Mouse (Mus musculus) adrenal gland, postnatal 4 days (tissue): ENCODE measurements at regions not wholly inside any gene's neighbourhood (a gene's known extent, or its start where the extent isn't known, plus 50 kb on each side); places are given as distances from the start of the nearest gene placed in this dataset.

ENCODE experiments used
- DNase-seq, 2 experiments: peaks; one replicate each; pipeline ENCODE4 v3.0.0; 2021 to 2022; ENCODE audit warnings: low spot score in 2 of 2, mixed read lengths in 2 of 2

DNA sequence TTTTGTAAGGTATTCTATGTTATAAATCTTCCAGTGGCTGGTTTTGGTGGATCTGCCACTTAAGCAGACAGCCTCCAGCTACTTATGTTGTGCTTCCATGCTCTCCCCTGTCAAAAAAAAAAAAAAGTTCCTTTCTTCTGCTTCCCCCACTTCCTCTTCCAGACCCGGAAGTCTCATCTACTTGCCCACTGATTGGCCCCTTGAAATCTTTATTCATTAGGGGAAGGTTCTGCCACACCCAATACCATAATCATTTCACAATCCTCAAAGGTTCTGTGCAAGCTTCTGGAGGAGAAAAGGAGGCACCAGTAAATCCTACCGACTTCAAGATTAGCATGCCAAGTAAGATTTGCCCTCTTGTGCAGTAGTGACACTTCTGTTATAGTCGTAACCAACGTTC is 784.7 kb upstream of the Zeb2 start:
- no peak for DNase-seq

GRCm38 (mm10) chr2:45884680-45885079 is 767.5 kb upstream of the Zeb2 start:
- DNase-seq: no peak

GRCm38 (mm10) chr2:45878656-45879055 is 761.5 kb upstream of the Zeb2 start:
- no peak for DNase-seq

DNA sequence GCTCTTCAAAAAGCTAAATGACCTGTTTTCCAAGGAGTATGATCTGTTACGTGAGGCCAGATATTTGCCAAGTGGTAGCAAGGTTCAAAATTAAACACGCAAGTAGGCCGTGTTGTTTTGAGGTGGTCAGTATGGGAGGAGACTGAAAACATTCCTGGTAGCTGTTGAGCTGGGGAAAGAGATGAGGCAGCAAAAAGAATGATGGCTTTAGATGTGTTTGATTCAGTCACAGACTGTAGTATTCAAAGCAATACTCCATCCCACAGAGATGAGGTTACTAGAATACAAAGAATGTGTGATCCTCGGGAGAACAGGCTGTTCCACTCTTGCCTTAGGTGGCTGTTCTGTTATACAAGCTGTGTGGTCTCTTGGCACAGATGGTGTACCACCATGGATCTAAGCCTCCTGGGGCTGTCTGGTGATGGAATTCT is 742.7 kb upstream of the Zeb2 start:
- no peak for DNase-seq

DNA sequence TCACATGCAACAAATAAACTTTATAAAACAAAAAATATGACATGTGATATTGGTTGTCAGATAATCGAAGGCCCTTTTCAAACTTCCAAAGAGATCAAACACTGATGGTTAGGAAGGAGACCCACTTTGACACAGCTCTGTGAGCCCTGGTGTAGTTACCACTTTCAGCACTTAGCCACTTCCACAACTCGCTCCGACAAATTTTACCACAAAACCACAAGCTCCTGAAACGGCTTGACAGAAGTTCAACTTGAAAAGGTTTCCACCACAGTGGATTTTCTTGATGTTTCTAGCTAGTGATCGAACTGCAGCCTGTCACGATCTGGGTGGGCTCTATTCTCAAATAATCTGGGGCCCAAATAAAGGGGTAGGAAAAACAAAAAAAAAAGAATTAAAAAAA is 742.2 kb upstream of the Zeb2 start:
- DNase-seq: no peak

DNA sequence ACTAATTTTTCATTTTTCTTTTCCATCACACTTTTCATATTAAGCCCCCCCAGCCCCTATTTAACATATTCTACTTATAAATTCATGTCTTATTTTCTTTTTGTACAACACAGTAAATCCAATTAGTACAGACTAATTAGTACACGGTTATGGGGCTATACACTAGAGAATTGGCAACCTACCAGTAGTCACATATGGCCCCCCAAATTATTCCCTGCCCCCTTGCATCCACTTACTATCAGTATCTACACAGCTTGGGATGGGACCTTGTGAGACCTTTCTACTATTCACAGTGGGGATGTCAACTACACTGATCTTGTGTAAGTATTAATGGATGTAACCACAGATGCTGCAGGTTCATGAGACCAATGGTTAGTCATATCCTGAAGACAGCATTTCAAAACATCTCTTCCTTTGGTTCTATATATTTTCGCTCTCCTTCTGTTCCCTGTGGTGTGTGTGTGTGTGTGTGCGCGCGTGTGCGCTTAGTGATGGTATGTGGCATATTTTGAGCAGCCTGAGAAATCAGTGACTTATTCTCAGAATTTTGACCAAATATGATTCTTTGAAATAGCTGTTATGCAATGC is 732.9 kb upstream of the Zeb2 start:
- DNase-seq: no peak

DNA sequence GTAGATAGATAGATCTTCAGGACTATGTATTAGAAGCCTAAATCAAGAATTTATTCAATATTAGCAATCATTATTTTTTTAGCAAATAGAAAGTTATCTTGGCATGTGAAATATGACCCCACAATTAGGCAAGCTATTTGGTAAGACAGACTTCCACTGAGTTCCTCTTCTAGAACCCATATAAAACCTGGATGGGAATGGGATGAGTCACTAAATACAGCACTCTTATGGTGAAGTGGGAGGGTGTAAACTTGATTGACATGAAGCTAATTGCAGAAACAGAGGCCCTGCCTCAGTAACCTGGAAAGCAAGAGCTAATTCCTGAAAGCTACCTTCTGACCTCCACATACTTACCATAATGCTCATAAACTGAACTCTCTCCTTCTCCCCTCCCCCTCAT is 723.2 kb upstream of the Zeb2 start:
- DNase-seq: no peak

DNA sequence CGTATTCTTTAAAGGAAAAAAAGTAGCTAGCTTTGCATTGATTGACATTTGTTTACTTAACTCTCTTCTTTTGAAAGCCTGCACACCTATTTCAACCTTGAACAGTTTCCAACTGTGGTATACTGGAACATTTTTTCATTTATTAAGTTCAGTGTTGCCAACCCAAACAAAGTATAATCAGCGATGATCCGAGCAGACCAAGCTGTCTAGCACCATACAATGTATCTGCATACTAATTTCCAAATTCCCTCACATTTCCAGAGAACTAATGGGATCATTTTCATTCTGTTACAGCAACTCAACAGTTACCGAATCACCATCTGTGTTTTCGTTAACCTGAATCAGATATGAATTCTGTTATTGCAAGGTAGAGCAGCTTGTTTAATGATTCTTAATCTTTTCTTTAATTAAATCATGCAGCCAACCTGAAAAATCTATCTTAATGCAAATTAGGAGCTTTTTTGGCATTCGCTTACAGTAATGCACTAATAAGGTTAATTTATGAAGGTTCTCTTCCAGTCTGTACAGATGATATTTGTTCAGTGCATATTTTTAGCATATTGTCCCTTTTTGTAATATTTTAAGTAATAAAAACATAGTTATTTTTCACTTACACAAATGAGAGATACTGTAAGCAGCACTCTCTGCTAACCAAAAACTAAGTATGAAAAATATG is 719.5 kb upstream of the Zeb2 start:
- DNase-seq: no peak

DNA sequence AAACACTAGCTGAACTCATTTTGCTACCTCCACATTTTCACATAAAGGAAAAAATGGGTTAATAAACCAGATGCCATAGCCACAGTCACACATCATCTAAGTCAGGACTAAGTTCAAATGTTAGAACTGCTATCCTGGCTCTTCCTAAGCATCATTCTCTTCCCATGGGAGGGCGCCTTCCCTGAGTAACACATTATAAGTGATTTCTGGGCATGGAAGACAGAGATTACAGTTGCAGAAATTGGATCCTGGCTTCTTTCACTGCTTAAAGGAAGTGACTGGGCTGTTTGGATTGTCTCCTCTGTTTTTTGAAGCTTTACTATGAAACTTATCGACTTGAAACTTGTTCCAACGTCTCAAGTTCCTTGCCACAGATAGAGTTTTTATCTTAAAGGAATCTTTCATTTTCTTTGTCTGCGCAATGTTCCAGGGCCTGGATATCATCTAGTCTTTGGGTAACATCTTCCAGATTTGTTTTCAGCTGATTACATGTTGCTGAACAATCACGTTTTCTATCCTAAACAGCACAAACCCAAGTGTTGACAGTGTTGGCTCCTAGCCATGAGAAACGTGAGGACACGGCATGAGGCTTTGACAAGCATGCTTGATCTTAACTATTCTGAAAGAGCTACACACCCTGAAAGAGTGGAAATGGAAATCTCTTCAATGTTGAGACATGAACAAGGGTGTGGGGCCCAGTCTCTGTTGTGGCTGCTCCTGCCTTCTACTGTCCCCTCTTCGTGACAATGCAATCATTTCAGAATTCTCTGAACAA is 700.9 kb upstream of the Zeb2 start:
- no peak for DNase-seq

GRCm38 (mm10) chr2:45814741-45815140 is 697.5 kb upstream of the Zeb2 start:
- DNase-seq: no peak

DNA sequence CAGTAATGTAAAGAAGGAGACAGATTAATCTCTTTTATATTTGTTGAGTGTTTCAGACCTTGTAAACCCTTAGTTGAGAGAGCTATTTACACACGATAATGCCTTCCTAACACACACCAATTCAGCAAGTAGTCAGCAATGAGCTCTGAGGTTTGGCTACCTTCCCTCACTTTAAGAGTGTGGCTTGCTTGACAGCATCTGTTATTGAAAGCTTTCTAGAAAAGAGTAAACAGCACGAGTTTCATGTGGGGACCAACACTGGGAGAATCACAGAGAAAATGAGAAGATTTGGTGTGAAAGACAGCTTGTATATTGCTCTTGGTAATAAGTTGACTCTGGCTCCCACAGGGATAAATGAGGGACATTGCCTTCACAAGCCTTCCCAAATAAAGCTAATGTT is 688.1 kb upstream of the Zeb2 start:
- DNase-seq: no peak

DNA sequence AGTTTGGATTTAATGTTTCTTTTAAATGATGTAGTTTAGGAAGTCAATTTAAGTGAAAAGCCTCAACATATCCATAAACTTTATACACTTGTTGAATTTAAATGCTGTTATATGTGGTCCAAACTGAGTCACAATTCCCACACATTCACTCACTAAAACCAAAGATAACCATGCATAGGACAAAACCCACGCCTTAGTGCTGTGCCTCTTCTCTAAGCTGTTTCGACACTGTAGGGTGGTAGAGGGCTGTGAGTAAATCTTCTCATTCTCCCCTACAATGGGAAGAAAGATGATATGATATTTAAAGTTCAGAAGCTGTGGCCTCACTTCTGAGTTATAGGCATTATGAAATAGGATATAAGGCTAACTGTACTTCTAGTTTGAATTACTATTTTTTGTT is 682.9 kb upstream of the Zeb2 start:
- no peak for DNase-seq

- DNase-seq: no peak
These were observed 676.4 kb upstream of the Zeb2 start for GRCm38 (mm10) chr2:45793561-45793960.

DNA sequence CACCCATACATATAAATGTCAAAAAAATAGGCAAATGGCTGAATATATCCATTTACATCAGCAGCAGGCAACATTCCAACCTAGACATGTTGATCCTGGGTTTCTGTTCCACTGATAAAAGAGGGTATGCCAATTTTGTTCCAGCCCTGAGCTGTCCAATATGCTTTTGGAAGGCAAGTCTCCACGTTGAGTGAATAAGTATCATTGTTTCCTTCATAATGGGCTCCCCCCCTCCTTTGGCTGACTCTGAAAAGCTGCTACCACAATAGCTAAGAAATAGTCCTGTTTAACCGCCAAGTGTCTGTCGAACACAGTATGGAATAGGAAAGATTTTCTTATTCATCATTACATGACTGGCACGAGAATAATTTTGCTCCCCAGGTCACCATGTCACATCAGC is 672.5 kb upstream of the Zeb2 start:
- no peak for DNase-seq

DNA sequence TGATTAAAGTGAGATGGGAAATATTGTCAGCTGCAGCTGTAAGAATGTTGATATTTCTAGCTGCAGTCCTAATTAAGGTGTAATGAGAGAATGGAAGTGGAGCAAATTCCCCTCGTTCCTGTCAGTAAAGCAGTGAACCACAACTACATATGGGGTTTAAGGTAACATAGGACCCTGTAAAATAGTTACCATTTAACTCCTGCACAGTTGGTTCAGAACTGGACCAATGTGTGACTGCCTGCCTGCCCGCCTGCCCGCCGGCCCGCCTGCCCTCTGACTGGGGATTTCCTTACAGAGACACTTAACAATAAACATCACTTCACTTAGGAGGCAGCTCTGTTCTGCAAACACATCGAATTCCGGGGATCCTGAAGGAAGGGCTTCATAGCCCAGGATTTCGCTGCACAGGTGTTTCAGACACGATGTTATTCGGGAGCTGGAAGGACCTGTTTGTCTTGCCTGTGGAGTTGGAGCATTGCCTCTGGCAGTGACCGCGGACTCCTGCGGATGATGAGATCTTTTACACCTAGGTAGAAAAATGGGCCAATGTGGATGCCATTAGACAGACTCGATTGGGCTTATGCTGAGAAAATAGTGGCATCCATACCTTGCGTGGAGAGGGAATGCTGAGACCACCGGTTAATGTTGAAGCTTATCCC is 670.7 kb upstream of the Zeb2 start:
- no peak for DNase-seq

DNA sequence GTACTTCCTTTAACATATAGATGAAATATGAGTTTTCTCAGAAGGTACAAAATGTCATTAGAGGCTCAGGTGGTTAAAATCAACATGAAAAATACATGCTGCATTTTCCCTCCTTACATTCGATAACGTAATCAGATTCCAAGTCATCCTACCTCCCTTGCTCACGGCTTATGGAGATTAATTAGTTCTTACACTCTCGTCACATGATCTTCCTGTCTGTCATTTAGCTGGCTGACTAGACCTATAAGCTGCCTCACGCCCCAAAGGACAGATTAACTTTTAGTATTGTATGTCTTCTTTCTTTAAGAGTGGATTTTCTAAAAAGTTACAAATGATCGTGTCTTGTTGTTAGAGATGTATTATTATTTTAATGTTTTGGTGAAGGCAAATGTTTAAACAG is 669.6 kb upstream of the Zeb2 start:
- no peak for DNase-seq

- no peak for DNase-seq
These were observed 668.5 kb upstream of the Zeb2 start for GRCm38 (mm10) chr2:45785684-45786083.

GRCm38 (mm10) chr2:45783634-45784412 is 666.6 kb upstream of the Zeb2 start:
- no peak for DNase-seq

GRCm38 (mm10) chr2:45777466-45777865 is 660.3 kb upstream of the Zeb2 start:
- no peak for DNase-seq

DNA sequence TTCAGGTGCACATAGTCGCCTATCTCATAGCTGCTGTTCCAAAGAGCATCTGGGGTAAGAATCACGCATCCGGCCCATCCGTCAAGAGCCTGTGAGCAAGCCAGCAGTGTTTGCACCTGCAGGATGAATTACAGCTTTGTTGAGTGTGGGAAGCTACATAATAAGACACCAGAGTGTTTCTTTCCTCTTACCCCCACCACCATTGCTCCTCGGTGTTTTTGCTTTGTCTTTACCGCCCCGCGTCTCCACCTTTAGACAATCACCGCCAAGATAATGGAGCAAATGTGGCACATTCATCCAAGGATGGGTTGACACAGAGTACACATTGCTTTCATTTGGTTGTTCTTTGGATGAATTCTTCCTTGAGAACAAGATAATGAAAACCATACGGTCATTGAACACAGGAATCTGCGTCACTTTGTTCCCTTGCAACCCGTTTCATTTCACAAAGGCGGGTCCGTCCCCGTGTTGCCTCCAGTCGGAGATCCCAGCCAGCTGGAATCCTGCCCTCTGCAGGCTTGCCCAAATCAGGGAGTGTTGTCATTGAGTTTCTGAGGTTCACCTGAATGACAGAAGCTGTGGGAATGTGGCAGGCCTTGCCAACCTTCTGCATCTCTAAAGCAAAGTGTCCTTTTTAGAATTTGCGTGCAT is 659.4 kb upstream of the Zeb2 start:
- no peak for DNase-seq

GRCm38 (mm10) chr2:45775691-45776090 is 658.5 kb upstream of the Zeb2 start:
- DNase-seq: no peak
